Mouse (Mus musculus): ENCODE measurements around the gene Avil. TPM values are rescaled to one million over a fixed set of nuclear protein-coding genes. Genes with fewer than 3 reads are reported as not detected.
A peak's percentile ranks its signal among the peaks of the same experiment; 100 is the strongest.

The Avil gene
- polyA plus RNA-seq, 1 experiment from 2014 or later: 2.2 TPM

GRCm38 (mm10) chr10:127037641-127038040, 37.1 kb downstream of the Avil start:
- ATAC-seq: no peak
- WGBS: 72% methylated on average over 12 of the region's 12 CpGs
- Histone ChIP-seq H3K4me1 (replicated peaks) (peaks cover 12% of the 10 kb centered on the region), H3K4me2 (replicated peaks) (no peak overlapping the region), H3K36me3 (no peaks in the 10 kb centered on the region), H3K4me3 (replicated peaks) (no peak overlapping the region), H3K27me3 (peaks cover 10% of the 10 kb centered on the region), H3K27ac (no peak overlapping the region), H3K9me3 (no peaks in the 10 kb centered on the region), H3K9ac (replicated peaks) (no peak overlapping the region)

GRCm38 (mm10) chr10:127040569-127041214, 40.2 kb downstream of the Avil start:
- 1% methylated on average over 20 of the region's 20 CpGs for WGBS
- Histone ChIP-seq H3K9me3 (no peaks in the 10 kb centered on the region), H3K27me3 (peaks cover 10% of the 10 kb centered on the region), H3K4me3 (replicated peaks) (peak overlapping the region; percentile 79), H3K4me2 (replicated peaks) (peak overlapping the region; percentile 92), H3K36me3 (peaks cover 9% of the 10 kb centered on the region), H3K9ac (replicated peaks) (peak overlapping the region; percentile 73), H3K4me1 (replicated peaks) (peaks cover 16% of the 10 kb centered on the region), H3K27ac (no peak overlapping the region)
- ATAC-seq: no peak; the same call in 1 of the 2 replicates

GRCm38 (mm10) chr10:127041274-127041766, 40.8 kb downstream of the Avil start, which contains the start of the genes Mettl1 and Eef1akmt3:
Gene Mettl1, plus strand, starts transcription at chr10:127041414.
Gene Eef1akmt3, minus strand, starts transcription at chr10:127041513.
- WGBS: 1% methylated on average over 28 of the region's 28 CpGs
- Histone ChIP-seq H3K36me3 (peaks cover 9% of the 10 kb centered on the region), H3K27me3 (peaks cover 10% of the 10 kb centered on the region), H3K9me3 (no peaks in the 10 kb centered on the region), H3K27ac (no peak within 1 kb of the TSS; the same call in 1 of the 2 replicates), H3K4me2 (replicated peaks) (peak within 1 kb of the TSS; percentile 92), H3K9ac (replicated peaks) (peak within 1 kb of the TSS; percentile 73), H3K4me1 (replicated peaks) (peaks cover 16% of the 10 kb centered on the region), H3K4me3 (replicated peaks) (peak within 1 kb of the TSS; percentile 79)
- ATAC-seq: peak; percentile 84

- H3K27ac ChIP-seq: no peak overlapping the region; the same call in 1 of the 2 replicates
- H3K4me3 ChIP-seq (replicated peaks): peak overlapping the region; percentile 79
- H3K36me3 ChIP-seq: peaks cover 9% of the 10 kb centered on the region
- peak overlapping the region; percentile 73 for H3K9ac ChIP-seq (replicated peaks)
- H3K27me3 ChIP-seq: peaks cover 10% of the 10 kb centered on the region
- H3K4me2 ChIP-seq (replicated peaks): peak overlapping the region; percentile 92
- under 1% methylated on average over 44 of the region's 44 CpGs for WGBS
- ATAC-seq: peak; percentile 86
- H3K9me3 ChIP-seq: no peaks in the 10 kb centered on the region
- peaks cover 16% of the 10 kb centered on the region for H3K4me1 ChIP-seq (replicated peaks)
Measured at GRCm38 (mm10) chr10:127041774-127042338, 41.3 kb downstream of the Avil start.

GRCm38 (mm10) chr10:127042468-127043115, 42.1 kb downstream of the Avil start:
- Histone ChIP-seq H3K9ac (replicated peaks) (peak overlapping the region; percentile 73), H3K4me2 (replicated peaks) (peak overlapping the region; percentile 92), H3K9me3 (no peaks in the 10 kb centered on the region), H3K4me3 (replicated peaks) (peak overlapping the region; percentile 79), H3K4me1 (replicated peaks) (peaks cover 16% of the 10 kb centered on the region), H3K27ac (no peak overlapping the region), H3K27me3 (peaks cover 16% of the 10 kb centered on the region), H3K36me3 (peaks cover 9% of the 10 kb centered on the region)
- WGBS: 23% methylated on average over 5 of the region's 5 CpGs
- ATAC-seq: no peak

GRCm38 (mm10) chr10:127043187-127043586, 42.7 kb downstream of the Avil start:
- Histone ChIP-seq H3K36me3 (peaks cover 9% of the 10 kb centered on the region), H3K4me2 (replicated peaks) (peak overlapping the region; percentile 92; the same call in 1 of the 2 replicates), H3K9me3 (no peaks in the 10 kb centered on the region), H3K27ac (no peak overlapping the region), H3K4me1 (replicated peaks) (peaks cover 16% of the 10 kb centered on the region), H3K4me3 (replicated peaks) (no peak overlapping the region), H3K27me3 (peaks cover 22% of the 10 kb centered on the region), H3K9ac (replicated peaks) (no peak overlapping the region)
- WGBS: 43% methylated on average over 6 of the region's 6 CpGs
- no peak for ATAC-seq

GRCm38 (mm10) chr10:127047954-127048353, 47.4 kb downstream of the Avil start, which contains the start of gene Cyp27b1:
Gene Cyp27b1, plus strand, starts transcription at chr10:127048250.
- peaks cover 12% of the 10 kb centered on the region for H3K4me1 ChIP-seq (replicated peaks)
- 25% methylated on average over 5 of the region's 5 CpGs for WGBS
- H3K9ac ChIP-seq (replicated peaks): no peak within 1 kb of the TSS
- H3K36me3 ChIP-seq: peaks cover 9% of the 10 kb centered on the region
- no peak within 1 kb of the TSS for H3K4me3 ChIP-seq (replicated peaks)
- no peak for ATAC-seq
- peaks cover 58% of the 10 kb centered on the region for H3K27me3 ChIP-seq
- H3K27ac ChIP-seq: no peak within 1 kb of the TSS
- no peak within 1 kb of the TSS for H3K4me2 ChIP-seq (replicated peaks)
- H3K9me3 ChIP-seq: no peaks in the 10 kb centered on the region

- Histone ChIP-seq H3K4me2 (replicated peaks) (no peak overlapping the region), H3K27ac (no peak overlapping the region), H3K9ac (replicated peaks) (no peak overlapping the region), H3K4me1 (replicated peaks) (peaks cover 11% of the 10 kb centered on the region), H3K27me3 (peaks cover 58% of the 10 kb centered on the region), H3K4me3 (replicated peaks) (no peak overlapping the region), H3K9me3 (no peaks in the 10 kb centered on the region), H3K36me3 (peaks cover 13% of the 10 kb centered on the region)
- no peak for ATAC-seq
- WGBS: 4% methylated on average over 35 of the region's 35 CpGs
Measured at GRCm38 (mm10) chr10:127048608-127049394, 48.3 kb downstream of the Avil start.

GRCm38 (mm10) chr10:127049395-127050118, 49.0 kb downstream of the Avil start:
- Histone ChIP-seq H3K4me2 (replicated peaks) (no peak overlapping the region), H3K36me3 (peaks cover 16% of the 10 kb centered on the region), H3K9me3 (no peaks in the 10 kb centered on the region), H3K27me3 (peaks cover 58% of the 10 kb centered on the region), H3K9ac (replicated peaks) (no peak overlapping the region), H3K4me1 (replicated peaks) (peaks cover 11% of the 10 kb centered on the region), H3K27ac (no peak overlapping the region), H3K4me3 (replicated peaks) (no peak overlapping the region)
- WGBS: 3% methylated on average over 29 of the region's 29 CpGs
- 0 out of 2 replicates have a peak, but pooled peaks have one; percentile 26 for ATAC-seq

GRCm38 (mm10) chr10:127050119-127050474, 49.6 kb downstream of the Avil start:
- no peak overlapping the region for H3K4me2 ChIP-seq (replicated peaks)
- H3K4me1 ChIP-seq (replicated peaks): peaks cover 16% of the 10 kb centered on the region
- 0 out of 2 replicates have a peak, but pooled peaks have one; percentile 4 for ATAC-seq
- H3K27me3 ChIP-seq: peaks cover 58% of the 10 kb centered on the region
- H3K36me3 ChIP-seq: peaks cover 17% of the 10 kb centered on the region
- no peak overlapping the region for H3K27ac ChIP-seq
- no peak overlapping the region for H3K4me3 ChIP-seq (replicated peaks)
- H3K9ac ChIP-seq (replicated peaks): no peak overlapping the region
- H3K9me3 ChIP-seq: no peaks in the 10 kb centered on the region
- WGBS: 21% methylated on average over 10 of the region's 10 CpGs

GRCm38 (mm10) chr10:127054646-127055045, 54.1 kb downstream of the Avil start:
- Histone ChIP-seq H3K27me3 (peaks cover 31% of the 10 kb centered on the region), H3K9me3 (no peaks in the 10 kb centered on the region), H3K27ac (no peak overlapping the region), H3K4me3 (replicated peaks) (no peak overlapping the region), H3K36me3 (peaks cover 42% of the 10 kb centered on the region), H3K9ac (replicated peaks) (no peak overlapping the region), H3K4me1 (replicated peaks) (peaks cover 36% of the 10 kb centered on the region), H3K4me2 (replicated peaks) (no peak overlapping the region)
- WGBS: 81% methylated on average over 4 of the region's 4 CpGs
- ATAC-seq: no peak

Measured in midbrain, embryonic 13.5 days (tissue).